Mouse (Mus musculus) left cerebral cortex, adult 9 months (tissue): ENCODE measurements at regions not wholly inside any gene's neighbourhood (a gene's known extent, or its start where the extent isn't known, plus 50 kb on each side); places are given as distances from the start of the nearest gene placed in this dataset.

Source experiments
- DNase-seq, 2 experiments: peaks; one replicate each; pipeline ENCODE4 v3.0.0; 2022; ENCODE audit warnings: low spot score in 2 of 2

DNA sequence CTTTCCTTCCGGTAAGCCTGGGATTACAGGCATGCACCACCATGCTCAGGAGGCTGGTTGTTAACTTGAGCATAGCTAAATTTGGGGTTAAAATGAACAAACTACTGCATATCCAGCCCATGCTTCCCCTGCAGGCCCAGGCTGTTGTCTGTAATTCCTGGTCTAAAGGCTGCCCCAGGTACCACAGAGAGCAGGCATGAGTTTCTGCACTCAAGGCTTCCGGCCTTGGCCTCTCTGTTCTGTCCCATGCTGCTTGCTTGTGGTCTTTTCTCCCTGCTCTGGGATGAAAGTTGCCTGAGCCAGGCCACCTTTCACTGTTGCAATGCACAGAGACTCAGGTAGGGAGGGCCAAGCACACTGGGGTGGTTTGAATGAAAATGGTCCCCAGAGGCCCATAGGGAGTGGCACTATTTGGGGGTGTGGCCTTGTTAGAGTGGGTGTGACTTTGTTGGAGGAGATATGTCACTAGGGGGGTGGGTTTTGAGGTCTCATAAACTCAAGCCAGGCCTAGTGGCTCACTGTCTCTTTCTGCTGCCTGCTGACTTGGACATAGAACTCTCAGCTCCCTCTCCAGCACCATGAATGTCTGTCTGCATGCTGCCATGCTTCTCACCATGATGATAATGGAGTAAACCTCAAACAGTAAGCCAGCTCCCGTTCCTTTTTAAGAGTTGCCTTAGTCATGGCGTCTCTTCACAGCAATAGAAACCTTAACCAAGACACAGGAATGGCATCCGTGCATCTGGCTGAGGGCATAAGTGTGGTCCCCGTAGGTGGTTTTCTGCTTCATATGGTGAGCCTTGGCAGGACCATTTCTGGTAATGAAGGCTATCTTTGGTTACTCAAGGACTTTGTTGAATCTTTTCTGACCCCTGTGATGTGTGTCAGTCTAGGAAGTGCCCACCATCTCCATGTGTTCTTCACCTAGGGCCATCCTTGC is 86.7 kb upstream of the Zfp366 start:
- no peak for DNase-seq

DNA sequence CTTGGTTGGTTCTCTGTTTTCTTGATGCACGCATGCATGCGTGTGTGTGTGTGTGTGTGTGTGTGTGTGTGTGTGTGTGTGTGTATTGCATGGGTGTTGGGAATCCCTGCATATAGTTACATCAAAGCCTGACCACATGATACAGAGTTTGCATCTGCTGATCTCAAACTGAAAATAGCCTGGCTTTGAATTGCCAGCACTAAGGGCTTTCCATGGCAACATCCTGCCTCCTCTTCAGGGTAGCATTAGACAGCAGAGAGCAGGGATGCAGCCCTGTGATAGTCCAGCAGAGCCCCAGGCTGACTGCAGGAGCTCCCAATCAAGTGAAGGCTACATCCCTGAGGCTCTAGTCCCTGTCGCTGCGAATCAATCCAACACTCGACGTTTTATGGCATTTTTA is 87.8 kb upstream of the Zfp366 start:
- DNase-seq = peak in 1 of 2 experiments; percentile 31

DNA sequence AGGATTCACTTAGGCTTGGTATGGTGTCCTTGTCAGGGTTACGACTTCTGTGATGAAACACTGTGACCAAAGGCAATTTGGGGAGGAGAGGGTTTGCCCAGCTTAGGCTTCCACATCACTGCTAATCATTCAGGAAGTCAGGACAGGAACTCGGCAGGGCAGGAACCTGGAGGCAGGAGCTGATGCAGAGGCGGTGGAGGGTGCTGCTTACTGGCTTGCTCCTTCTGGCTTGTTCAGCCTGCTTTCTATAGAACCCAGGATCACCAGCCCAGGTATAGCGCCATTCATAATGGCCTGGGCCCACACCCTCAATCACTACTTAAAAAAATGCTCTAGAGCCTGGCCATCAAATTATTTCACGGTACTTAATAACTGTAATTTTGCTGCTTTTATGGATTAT is 89.6 kb upstream of the Zfp366 start:
- DNase-seq = no peak

DNA sequence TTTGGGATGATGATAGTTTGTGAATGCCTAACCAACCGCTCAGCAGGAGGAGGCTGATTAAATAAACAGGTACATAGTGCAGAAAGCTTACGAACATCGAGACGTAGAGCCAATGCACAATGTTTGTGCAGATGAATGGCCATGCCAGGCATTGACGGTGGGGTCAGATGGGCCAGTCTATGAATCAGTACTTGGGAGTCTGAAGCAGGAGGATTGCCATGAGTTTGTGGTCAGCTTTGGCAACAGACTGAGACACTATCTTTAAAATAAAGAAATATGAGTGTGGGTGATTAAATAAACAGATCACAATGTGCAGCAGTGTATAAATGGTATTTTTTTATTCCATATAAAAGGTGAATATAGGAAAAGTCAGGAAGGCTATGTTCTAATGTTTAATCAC is 90.4 kb upstream of the Zfp366 start:
- DNase-seq = no peak

DNA sequence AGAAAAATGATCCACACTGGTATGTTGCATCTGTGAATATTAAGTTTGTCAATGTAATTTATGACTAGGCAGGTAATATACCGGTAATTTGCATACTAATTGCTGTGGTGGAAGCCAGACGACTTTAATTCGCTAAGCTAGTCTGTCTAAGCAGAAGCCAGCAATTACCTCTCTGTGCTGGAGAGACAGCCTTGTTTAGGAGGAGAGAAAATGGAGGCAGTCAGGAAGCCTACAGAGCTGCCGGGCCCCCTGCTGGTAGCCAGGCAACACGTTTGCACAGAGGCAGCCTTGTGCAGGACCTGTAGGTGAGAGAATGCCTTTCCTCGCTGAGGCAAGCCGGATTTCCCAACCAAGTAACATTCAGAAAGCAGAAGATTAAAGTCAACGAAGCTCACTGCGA is 91.4 kb upstream of the Zfp366 start:
- peak; percentile 58 to 84 for DNase-seq

DNA sequence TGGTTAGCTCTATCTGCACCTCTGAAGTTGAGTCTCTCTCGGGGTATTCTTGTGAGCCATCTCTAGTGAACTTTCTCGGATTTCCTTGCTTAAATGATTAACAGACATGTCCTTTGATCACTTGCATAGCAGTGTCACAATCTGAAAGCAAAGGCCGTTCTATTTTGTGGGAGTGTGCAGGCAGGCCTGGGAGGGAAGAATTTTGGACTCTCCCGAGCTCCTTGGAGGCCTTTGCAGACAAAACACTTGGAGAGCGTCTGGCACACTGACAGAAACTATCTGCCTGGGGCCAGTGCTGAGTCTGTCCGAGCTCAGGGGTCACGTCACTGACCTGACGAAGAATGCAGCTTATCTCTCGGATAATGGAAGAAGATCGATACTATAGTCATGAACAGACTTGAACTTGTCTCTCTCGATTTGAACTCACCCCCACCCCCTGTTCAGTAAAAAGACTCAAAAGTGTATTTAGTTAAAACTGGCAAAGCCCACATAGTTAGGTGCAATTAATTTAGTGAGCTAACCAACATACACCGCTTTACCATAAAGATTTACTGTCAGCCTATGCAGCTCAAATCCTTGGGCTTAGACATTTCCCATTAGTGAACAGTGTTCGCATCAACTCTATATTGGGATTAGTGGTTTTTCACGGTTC is 92.2 kb upstream of the Zfp366 start:
- no peak for DNase-seq

DNA sequence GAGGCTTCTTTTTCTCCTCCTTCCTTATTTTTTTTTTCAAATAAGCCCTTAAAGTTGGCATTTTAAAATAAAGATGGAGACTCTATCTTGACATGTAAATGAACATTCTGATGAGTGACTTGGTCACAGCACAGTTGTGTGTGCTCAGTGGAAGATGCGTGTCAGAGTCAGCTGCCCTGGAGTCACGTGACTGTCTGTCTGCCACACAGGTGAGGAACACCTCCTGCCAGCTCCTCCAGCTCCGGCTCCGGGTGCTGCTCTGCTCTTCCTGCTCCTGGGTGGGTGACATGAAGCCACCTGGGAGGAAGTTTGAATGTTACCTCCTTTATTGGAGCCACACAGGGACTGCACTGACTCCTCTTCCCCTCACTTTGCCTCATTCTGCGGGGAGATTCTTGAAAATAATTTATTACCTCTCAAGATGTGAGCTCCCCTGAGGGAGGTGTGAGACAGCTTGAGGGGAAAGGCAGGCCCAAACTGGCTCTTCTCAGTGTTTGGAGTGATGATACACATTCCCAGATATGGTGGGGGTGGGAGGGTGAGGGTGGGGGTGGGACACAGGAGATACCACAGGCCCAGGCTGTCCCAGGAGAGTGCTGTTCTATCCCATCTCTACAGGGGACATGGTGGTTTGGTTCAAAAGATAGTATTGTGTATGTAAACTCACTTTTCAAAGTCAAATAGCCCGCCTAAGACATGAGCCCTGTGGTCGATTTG is 92.9 kb upstream of the Zfp366 start:
- no peak for DNase-seq

DNA sequence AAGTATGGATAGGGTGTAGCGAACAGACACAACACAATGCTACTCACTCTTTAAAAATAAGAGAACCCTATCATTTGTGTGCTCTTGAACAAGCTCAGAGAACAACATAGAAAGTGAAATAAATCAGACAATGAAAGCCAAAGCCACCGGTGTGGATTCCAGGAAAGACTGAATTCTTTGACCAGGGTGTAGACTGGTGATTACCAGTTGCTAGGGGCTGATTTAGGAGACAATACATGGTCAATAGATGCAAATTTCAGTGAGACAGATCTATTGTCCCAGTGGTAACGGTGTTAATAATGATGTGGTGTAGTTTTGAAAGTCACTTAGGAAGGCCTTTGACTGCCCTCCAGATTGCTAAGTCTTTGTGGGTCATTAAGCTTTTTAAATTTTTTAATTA is 94.3 kb upstream of the Zfp366 start:
- no peak for DNase-seq

DNA sequence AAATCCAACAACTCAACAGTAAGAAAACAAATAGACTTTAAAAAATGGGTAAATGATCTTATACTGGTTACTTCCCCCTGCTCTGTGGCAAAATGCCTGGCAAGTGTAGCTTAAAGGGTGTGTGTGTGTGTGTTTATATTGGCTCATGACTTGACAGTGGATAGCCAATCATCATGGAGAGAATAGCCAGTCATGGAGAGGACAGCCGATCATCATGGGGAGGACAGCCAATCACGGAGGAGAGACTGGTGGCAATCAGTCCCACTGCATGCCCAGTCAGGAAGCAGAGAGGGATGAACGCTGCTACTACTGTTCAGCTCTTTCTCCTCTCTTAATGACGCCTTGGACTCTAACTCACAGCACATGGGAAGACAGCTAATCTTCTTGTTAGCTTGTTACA is 96.3 kb upstream of the Zfp366 start:
- no peak for DNase-seq

DNA sequence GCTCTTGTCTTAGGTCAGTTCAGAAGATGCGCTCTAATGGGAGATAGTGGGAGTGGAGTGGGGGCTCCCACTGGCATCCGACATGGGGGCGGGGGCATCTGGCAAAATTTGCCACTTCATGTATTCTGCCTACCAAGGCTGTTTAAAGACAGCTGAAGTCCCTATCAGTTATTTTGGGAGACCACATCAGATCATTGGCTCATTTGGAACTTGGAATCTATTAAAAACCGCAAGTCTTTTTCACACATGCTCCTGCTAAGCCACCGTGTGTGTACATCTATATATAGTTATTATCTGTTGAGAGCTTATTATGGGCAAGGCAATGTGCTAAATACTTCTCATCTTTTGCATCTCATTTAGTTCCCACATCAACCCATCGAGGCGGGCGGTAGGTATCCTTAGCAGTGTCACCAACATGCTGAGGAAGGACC is 95.0 kb upstream of the 1700024P04Rik start:
- DNase-seq = peak; percentile 51 to 69

DNA sequence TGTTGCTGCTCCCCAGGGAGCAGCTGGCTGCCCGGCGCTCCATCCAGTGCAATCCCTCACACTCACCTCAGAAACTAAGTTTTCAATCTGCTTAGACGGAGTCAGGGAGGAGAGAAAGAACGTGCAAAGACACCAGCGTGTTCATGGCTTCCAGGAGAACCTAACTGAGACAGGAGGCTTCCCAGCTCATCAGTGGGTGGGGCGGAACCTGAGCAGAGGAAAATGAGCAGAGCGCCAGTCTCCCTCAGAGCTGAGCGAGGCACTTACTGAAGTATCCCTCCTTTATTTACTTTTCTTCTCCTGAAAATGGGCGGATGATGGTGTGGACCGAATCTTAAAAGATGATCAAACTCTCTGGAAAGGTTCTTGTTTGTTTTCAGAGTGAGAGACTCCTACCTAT is 94.3 kb upstream of the 1700024P04Rik start:
- DNase-seq = no peak

DNA sequence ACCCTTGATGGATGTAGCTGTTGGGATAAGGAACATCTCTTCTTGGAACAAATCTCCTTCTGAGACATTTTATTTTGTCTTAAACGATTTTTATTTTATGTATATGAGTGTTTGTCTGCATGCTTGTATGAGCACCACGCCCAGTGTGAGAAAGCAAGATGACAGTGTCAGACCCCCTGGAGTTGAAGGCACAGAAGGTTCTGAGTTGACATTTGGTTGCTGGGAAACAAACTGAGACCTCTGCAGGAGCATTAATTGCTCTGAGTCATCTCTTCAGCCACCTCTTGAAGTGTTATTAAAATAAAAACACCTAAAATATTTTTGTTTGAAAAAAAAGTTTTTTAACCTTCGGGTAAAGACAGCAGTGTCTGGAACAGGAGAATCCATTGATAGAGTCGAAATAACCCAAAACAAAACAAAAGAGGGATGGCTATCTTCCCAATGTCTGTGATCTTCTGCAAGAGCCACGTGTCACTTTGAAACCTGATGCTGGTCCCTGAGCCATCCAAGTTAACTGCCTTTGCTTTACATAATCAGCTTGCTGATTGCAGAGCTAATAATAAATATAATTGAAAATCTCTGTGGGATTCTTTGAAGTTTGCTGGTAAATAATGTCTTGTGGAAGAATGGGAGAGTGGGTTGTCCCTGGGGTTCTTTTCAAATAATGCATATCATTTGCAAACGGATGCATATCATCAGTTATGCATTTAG is 92.8 kb upstream of the 1700024P04Rik start:
- DNase-seq = no peak

DNA sequence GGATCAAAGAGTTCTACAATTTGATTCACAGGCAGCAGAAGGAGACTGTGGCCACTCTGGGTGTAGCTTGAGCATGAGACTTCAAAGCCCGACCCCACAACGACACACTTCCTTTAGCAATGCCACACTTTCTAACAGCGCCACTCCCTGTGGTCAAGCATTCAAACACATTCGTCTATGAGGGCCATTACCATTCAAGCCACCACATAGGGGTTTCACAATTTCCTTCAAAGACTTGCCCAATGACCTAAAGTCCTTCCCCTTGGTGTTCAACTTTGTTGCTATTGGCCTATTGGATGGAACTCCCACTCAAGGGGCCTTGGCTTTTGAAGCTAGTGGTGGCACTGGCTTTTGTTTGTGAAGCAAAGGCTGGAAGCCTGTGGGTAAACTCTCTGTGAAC is 91.1 kb upstream of the 1700024P04Rik start:
- no peak for DNase-seq

DNA sequence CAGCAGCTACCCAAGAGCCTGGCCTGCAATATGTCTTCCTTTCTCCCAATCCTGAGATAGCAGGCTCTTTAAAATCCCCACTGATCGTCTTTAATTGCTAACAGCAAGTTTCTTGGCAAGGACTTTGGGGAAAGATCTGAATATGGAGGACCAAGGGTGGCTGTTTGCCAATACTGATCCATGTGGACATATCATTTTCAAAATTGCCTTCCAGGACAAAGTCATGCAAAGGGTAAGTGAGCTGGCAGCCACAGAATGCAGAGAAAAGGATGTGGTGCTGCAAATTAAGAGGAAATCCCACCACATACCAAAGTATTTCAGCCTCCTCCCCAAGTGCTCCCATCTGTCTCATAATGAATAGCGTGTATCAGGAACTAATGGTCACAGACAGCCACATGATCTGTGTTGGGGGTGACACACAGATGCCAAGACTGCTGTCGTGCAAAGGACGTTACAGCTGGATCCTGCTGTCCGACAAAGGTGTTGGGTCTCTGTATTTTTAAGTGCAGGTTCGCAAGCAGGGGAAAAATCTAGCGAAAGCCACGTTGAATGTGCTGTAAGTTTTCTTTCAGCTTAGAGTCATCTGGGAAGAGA is 87.6 kb upstream of the 1700024P04Rik start:
- DNase-seq = no peak

DNA sequence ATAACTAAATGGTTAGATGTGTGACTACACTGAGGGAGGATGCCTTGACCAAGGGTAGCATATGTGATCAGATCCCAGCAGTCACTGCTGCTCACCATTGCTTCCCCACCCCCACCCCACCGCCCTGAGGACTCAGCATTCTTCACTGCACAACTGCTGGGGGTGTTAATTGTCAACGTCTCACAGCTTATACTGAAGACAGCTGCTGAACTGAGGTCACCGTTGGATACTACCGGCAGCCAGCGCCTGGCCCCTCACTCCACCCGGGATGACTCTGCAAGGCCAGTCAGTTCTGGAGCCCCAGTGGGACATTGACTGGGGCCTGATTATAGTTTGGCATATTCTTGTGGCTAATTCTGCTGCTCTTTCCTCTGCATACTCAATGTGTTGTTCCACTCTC is 87.0 kb upstream of the 1700024P04Rik start:
- DNase-seq = no peak

DNA sequence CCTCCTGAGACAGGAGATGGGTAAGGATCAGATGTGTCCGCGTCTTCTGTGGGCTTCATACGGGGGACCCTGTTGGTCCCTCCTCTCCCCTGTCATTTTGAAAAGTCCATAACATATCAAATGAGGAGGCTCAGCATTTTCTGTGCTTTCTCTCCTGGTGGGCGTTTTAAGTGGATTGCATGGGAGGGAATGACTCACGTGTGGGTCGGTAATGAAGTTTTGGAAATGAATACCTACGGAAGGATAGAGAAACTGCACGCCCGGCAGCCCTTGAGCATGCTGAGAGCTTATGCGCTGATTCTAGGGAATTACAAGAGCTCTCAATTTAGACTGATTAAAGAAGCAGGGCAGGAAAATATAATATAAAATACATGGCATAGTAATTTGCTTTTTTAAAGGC is 85.4 kb upstream of the 1700024P04Rik start:
- peak; percentile 42 to 56 for DNase-seq

DNA sequence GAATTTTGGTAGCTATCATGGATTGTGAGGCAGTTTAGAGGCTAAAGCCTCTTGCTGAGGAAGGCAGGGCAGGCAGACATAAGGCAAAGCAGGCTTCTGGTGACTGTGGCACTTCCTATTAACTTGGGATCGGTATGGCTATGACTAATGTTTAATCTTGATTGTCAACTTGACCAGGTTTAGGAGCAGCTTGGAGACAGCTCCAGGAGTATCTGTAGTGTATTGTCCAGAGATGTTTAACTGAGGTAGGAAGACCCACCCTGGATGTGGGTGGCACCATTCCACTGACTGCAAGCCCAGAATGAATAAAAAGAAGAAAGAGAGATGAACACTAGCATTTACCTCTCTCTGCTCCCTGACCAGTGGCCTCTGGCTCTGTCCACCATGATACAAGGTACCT is 83.1 kb upstream of the 1700024P04Rik start:
- DNase-seq = no peak

DNA sequence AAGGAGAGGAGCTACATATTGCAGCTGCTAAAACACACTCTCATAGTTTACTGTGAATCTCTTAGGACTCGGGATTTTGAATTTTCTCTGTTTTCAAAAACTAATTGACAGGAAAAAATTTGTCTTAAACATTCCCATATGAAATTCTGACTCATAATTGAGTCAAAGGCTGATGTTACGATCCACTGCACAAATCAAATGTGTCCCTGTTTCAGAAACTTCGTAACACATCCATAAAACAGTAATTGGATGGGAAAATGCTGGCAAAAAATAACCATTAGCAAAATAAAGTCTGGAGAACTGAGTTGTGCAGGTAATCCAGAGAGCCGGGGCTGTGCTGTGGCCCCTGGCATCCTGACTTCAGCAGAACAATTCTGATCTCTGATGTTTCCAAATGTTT is 79.1 kb upstream of the 1700024P04Rik start:
- no peak for DNase-seq

DNA sequence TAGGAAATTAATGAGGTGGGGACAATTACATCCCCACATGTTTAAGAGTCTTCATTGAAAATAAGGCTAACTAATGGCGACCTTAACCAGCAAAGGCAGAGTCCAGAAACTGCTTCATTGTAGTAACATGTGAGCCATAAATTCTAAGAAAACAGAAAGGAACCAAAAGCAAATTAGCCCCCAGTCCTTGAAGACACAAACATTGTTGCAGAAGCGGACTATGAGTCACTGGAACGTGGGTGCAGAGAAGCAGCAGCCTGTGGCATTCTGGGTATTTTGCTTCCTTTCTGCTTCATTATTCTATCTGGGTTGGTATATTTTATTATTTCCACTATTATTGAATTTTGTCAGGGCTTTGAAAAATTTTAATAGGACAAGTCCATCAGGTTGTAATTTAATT is 78.6 kb upstream of the 1700024P04Rik start:
- DNase-seq = peak in 1 of 2 experiments; percentile 37

DNA sequence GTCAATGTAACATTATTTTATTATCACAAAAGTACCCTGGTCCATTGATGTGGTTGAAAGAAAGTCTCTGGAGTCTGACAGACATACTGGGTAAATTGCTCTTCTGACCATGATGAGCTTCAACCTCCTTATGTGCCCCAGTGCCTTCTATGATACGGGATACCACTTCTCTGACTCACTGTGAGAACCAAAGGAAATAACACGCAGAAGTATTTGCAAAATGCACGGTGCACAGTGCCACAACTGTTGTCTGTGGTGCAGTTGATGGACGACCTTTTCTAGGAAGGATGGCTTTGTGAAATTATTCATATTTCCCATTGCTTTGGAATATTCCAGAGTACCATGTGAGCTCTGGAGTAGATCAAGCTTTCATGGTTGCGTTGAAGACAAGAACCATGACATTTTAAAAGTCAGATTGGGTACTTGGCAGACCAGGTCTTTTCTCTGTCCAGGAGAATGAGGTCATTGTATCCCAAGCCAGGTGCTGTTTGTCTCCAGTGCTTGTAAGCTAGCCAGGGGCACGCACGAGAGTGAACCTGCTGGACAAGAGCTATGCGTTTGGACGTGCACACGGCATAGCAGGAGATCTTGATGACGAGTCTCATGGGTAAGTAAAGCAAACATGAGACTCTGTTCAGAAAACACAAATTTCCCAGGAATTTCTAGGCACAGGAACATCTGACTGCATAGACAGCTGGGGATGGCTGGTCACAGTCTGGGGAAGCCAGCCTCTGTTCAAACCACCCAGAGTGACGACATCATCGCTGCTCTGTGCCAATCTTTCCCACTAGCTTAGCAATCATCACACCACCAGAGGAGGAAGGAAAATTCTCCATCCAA is 74.0 kb upstream of the 1700024P04Rik start:
- DNase-seq = no peak

DNA sequence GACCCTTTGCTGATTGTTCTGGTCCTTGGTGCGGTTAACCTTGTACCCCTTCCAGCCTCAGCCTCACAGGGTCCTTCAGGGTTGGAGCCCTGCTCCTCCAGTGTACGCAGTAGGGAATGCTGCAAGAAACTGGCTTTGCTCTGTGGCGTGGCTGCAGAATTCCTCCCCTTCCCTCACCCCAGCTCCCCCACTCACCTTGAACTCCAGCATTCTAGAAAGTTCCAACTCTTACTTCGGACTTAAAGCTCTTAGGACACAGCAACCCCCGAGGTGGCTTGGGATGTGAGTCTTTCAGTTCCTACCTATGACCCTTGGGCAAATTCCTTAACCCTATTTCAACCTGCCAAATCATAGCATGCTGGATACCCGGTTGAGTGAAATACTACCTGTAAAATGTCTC is 73.3 kb upstream of the 1700024P04Rik start:
- DNase-seq = no peak
